Mouse (Mus musculus): ENCODE results near the gene Gm20388.

GRCm38 (mm10) chr8:122579196-122579595 lies 2668.6 kb downstream of the Gm20388 start:
- TF ChIP-seq CTCF (IDR thresholded peaks at IDR 0.05; ENCODE audit: low read depth) (no peak), EP300 (IDR thresholded peaks at IDR 0.05; ENCODE audit: low read depth) (no peak)
